Mouse (Mus musculus): ENCODE results near the gene Fam229a. TPM values are rescaled to one million over a fixed set of nuclear protein-coding genes. Genes with fewer than 3 reads are reported as not detected.

The Fam229a gene
- 1.9 TPM for total RNA-seq (2023)

DNA sequence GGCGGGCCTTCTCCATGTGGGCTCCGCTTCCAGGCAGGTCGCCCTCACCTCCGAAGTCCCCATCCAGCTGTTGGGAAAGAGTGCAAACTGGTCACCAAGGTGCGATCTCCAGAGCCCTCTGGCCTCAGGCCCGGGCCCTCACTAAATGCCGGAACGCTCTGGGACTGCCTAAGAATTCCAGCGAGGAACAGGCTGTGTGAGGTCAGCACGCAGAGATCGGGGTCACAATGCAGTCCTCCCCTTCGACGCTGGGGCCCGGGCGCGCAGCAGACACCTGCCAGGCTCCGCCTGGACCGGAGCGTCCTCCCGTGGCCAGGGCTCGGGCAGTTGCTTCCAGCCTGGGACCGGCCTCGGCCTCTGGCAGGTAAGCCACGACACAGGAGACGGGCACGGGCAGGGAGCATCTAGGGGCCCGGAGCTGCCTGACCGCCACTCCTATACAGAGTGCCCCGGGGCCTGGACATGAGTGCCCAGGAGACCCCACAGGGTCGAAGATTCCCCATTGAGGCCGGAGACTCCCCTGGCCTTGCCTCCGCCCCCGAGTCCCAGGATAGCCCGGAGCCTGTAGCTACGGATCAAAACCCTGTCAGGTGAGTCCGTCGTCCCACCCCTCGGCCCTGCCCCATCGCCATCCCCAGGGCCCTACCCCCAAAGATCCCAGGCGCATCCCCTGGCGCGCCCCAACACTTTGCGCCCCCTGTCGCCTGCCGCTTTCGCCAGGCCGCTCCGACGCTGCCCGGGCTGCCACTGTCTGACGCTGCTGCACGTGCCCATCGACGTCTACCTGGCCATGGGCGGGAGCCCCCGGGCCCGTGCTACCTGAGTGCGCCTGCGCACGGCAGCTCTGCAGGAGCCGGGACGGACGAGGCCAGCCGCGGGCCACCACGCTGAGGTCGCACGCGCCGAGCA lies at the start of gene Fam229a, which contains the start of gene Tssk3:
Gene Fam229a (plus strand): TSS at position 219 of the 909 bp plus-strand sequence.
Gene Tssk3 (minus strand): TSS at position 51 of the 909 bp plus-strand sequence.

DNA sequence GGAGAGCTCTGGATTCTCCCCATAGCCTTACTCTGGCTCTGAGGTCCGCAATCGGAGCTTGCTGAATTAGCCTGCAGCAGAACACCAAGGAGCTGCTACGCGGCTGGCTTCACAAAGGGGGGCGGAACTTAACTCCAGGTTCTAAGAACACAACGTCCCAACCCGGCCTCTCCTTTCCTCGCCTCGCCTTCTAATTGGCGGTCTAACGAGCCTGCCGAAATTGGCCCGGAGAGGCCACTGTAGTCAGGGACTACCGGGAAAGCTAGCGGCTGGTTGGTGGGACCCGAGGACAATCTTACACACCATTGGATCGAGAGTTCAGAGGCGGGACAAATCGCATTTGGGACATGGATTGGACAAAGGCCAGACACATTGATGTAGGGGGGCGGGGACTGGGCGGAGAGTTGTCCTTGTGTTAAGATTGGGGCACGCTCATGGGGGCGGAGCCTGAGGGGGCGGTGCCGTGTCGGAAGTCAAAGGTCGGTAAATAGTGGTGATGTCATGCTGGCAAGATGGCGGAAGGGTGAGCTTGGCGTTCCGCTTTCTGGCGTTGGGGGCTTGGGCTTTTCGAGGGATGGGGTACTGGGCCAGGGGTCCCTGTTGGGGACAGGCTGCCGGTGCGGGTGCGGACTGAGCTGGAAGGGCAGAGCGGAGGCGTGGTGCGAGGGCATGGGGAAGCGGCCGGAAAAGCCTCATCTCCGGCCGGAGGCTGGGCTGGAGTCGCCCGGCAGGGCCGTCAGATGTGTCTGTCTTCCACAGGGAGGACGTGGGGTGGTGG lies 29.6 kb upstream of the Fam229a start, which contains the start of gene Bsdc1:
Gene Bsdc1 (plus strand): TSS at position 399 of the 778 bp plus-strand sequence.

DNA sequence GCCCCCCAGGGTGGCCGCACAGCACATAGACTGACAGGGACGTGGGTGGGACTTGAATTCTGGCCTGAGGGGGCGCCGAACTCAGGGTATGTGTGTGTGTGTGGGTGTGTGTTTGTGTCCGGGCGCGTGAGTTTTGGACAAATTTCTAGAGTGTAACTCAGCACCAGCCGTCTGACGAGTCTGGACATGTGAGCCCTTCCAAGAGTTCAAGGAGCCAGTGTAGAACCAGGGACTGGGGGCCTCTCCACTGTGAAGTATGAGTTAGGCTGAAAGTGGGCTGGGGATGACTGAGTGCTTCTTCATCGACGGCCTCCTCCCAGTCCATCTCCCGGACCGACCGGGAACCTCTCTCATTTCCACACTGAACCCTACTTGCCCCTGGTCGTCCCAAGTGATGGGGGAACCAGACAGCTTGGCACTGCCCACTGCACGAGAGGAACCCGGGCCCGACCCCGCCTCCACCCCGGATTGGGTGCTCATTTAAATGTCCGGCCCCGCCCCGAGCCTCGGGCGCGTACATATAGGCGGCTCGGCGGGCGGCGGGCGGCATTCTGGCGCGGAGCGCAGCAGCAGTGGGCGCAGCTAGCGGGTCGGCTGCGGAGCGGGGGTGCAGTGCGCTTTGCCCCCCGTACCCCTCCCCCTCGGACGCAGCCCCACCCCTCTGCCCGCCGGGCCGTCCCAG lies 22.2 kb downstream of the Fam229a start, which contains the start of gene Marcksl1:
Gene Marcksl1 (plus strand): TSS at position 496 of the 682 bp plus-strand sequence.

Other genes starting within 250 kb of the Fam229a start
- gene C77080, start 229.8 kb upstream of the Fam229a start, total RNA-seq (2023): 0.65 TPM
- not detected for gene Sync, start 203.6 kb upstream of the Fam229a start, total RNA-seq (2023)
- 132 TPM for gene Rbbp4, start 155.8 kb upstream of the Fam229a start, total RNA-seq (2023)
- gene Zbtb8os, start 155.5 kb upstream of the Fam229a start, total RNA-seq (2023): 30.5 TPM
- gene Zbtb8a, start 113.1 kb upstream of the Fam229a start, total RNA-seq (2023): 2.8 TPM
- gene Zbtb8b, start 50.3 kb upstream of the Fam229a start, total RNA-seq (2023): not detected
- 140 TPM for gene Bsdc1, start 29.6 kb upstream of the Fam229a start, total RNA-seq (2023)
- gene Tssk3, start 168 bp upstream of the Fam229a start, total RNA-seq (2023): not detected
- 17.4 TPM for gene Marcksl1, start 22.4 kb downstream of the Fam229a start, total RNA-seq (2023)
- gene Hdac1, start 51.5 kb downstream of the Fam229a start, total RNA-seq (2023): 122 TPM
- gene Lck, start 82.5 kb downstream of the Fam229a start, total RNA-seq (2023): 793 TPM
- gene Fam167b, start 87.4 kb downstream of the Fam229a start, total RNA-seq (2023): not detected
- 175 TPM for gene Eif3i, start 109.5 kb downstream of the Fam229a start, total RNA-seq (2023)
- gene Tmem234, start 109.5 kb downstream of the Fam229a start, total RNA-seq (2023): 133 TPM
- gene Dcdc2b, start 123.1 kb downstream of the Fam229a start, total RNA-seq (2023): 4.4 TPM
- 22.7 TPM for gene Iqcc, start 127.9 kb downstream of the Fam229a start, total RNA-seq (2023)
- 8.2 TPM for gene Ccdc28b, start 132.8 kb downstream of the Fam229a start, total RNA-seq (2023)
- 55.2 TPM for gene Txlna, start 149.9 kb downstream of the Fam229a start, total RNA-seq (2023)
- 31.3 TPM for gene Kpna6, start 181.6 kb downstream of the Fam229a start, total RNA-seq (2023)
- gene Tmem39b, start 205.6 kb downstream of the Fam229a start, total RNA-seq (2023): 13.5 TPM